Mouse (Mus musculus): ENCODE measurements around the gene Sgo1. TPM values are rescaled to one million over a fixed set of nuclear protein-coding genes. Genes with fewer than 3 reads are reported as not detected.
"Not testable (repeated sequence)": the region's sequence is repeated elsewhere in the genome, so short reads cannot be mapped to it uniquely, and the experiment has no call there.

The Sgo1 gene
- total RNA-seq (2021) = under 1 TPM; 0.31 TPM

DNA sequence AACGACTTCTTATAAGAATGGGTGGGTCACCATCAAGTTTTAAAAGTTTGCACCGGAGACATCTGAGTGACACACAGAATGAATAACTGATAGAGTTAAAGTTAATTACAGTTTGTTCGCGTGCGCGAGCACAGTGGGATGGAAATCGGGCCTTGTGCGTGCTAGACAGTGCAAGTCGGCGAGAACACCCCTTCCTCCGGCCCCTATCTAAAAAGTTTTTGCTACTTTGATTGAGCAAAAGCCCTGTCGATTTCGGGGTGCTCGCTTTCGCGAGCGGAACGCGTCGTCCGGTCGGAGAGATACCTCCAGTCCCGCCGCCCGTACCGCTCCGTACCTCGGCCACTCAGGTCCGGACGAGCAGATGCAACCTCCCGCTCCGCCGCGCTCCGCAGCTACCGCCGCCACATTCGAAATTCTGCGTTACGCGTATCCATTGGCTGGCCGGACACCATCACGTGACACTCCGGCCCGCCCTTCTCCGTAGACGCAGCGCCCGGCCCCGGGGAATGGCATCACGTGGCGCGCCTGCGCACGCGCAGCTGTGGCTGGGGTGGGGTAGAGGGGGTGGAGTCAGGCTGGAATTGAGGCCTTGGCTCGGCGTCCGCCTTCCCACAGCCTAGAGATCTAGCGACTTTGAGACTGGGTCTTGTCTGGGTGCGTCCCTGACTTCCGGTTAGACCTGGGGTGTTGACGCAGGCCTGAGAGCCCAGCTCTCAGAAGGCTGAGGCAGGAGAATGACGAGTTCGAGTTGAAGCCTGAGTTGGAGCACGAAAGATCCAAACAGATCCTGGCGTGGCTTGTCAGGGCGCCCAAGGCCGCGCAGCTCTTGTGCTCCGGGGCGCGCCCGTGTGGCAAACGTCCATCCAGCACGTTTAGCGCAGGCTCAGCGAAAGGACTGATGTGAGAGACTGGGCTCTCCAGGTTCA lies at the start of gene Sgo1:
Gene Sgo1, minus strand, starts transcription at position 457 of the 926 bp plus-strand sequence.
- intact Hi-C loops (cut with DNase I) = loop anchor here (2.0 to 5.0 kb wide), 2 partner anchors 120 to 212 kb away; partner anchors contain the start of gene Rab5a
- DNase-seq (ENCODE audit: low spot score) = peak; percentile 95

DNA sequence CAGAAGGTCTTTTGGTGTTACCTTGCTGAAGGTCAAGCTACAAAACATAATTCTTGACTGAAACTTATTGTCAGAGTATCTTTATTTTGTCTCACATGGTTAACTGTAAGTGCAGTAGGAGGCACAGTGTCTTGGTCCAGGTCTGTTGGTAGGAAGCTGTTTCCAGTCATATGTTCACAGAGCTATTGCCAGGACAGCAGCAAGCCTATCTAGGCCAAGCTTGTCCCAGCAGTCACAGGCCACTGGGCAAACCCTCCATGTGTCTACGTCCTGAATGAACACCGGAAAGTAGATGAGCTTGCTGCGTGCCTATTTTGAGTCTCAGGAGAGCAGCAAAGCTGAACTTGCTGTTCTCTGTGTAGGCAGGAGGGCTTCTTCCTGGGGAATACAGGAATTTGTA lies 29.8 kb upstream of the Sgo1 start:
- intact Hi-C loops (cut with DNase I); DNase-seq (ENCODE audit: low spot score): not testable (repeated sequence)

DNA sequence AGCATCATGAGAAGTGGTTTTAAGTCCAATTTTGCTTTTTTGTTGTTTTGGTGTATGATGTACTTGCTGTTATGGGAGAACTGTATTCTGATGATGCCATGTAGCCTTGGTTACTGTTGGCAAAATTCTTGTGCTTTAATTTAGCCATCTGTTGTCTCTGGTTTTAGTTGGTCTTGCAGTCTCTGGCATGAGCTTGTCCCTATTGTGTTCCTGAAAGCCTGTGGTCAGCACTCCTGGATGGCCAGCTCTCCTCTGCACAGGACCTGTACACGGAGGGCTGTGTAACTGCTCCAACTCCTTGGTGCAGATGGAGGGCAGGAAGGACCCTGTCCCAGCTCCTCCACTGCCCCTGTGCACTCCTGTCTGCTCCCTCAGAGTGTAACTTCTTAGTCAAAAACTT lies 29.3 kb upstream of the Sgo1 start:
- intact Hi-C loops (cut with DNase I) = no loop called here
- no peak for DNase-seq (ENCODE audit: low spot score)

DNA sequence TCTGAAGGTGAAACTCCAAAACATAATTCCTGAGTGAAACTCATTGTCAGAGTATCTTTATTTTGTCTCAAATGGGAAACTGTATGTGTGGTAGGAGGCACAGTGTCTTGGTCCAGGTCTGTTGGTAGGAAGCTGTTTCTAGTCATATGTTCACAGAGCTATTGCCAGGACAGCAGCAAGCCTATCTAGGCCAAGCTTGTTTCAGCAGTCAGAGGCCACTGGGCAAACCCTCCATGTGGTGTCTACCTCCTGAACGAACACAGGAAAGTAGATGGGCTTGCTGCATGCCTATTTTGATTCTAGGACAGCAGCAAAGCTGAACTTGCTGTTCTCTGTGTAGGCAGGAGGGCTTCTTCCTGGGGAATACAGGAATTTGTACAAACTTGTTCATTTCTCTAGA lies 26.0 kb upstream of the Sgo1 start:
- DNase-seq (ENCODE audit: low spot score); intact Hi-C loops (cut with DNase I): not testable (repeated sequence)

DNA sequence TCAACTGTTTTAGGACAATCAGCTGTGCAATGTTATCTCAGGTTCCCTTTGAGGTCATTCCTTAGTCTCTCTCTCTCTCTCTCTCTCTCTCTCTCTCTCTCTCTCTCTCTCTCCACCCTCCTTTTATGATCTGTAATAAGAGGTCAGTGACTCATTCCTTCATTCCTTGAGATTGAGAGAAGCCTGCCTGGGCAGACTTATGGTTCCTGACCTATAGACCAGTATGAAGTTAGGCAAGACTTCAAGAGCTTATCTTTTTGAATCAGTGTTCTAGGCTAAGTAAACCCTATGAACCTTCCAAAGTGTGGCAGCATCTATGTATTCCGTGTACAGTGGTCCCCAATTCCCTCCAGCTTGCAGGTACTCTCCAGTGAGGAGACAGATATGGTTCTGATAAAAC lies 25.3 kb upstream of the Sgo1 start:
- intact Hi-C loops (cut with DNase I) = no loop called here
- no peak for DNase-seq (ENCODE audit: low spot score)

DNA sequence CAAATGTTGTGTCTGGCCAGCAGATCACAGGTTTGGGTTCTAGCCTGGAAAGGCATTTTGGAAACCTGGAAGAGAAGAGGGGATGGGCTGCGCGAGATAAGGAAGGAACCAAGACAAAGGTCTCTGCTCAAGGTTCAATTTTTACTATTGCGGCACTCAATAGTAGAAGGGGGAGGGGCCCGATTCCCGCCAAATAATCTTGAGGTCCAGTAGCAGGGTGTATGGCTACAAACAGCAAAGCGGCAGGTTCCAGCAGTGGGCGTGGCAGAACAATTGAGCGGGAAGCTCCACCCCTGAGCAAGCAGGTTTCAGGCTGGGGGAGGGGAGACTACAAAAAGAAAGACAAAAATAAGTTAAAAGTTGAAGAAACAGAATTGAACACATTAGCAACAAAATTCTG lies 8.4 kb upstream of the Sgo1 start:
- DNase-seq (ENCODE audit: low spot score); intact Hi-C loops (cut with DNase I): not testable (repeated sequence)

DNA sequence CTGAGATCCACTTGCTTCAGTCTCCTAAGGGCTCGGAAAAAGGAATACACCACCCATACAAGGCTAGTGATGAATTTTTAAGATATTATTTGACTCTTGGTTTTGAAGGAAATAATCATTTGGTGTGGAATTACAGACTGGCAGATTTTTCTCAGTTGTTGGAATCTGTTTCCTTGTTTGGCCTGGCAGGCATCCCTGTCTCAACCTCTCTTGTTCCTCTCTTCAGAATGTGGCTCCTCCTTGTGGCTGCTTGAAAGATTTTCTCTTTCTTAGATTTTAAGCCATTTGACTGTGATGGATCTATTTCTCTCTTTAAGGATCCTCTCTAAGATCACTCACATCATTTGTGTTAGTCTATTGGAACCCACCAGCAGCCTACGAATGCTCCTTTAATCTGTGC lies 4.9 kb upstream of the Sgo1 start:
- intact Hi-C loops (cut with DNase I) = loop anchor here (5.0 kb wide), 1 partner anchor 182 kb away; no protein-coding TSS in a partner anchor

DNA sequence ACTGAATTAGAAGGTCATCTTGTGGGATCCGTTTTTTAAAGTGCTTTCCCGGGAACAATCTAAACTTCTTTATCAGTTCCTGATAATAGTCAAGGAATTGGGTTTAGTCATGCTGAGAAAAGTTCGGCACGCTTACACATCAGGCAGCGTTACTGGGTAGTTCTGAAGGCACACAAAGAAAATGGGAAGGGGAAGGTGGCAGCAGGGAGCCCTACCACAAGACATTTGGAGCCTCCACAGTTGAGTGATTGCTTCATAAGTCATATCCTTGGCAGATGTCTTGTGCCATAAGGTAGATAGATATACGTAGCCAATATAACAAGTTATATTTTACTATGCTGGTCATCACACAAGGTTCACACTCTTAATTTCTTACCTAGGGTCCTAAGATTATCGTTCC lies 813 bp upstream of the Sgo1 start:
- no peak for DNase-seq (ENCODE audit: low spot score)
- intact Hi-C loops (cut with DNase I) = loop anchor here (2.0 to 5.0 kb wide), 3 partner anchors 121 to 213 kb away; partner anchors contain the start of gene Rab5a

More for the DNA sequence above, 4.9 kb upstream of the Sgo1 start:
- no peak for DNase-seq (ENCODE audit: low spot score)

DNA sequence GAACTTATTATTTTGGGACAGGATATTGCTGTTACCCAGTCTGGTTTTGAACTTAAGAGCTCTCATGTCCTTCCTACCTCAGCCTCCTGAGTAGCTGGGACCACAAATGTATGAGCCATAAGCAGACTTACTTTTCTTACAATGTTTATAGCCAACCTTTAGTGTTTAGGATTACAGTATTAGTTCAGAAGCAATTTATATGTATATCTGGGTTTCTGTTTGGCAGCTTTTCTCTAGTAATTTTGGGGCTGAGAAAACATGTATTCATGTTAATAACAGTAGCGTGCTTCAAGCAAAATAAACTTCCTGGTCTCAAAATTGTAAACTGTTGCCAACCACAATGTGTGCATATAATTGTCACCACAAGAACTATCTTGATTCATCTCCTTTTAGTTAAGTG lies 812 bp downstream of the Sgo1 start:
- intact Hi-C loops (cut with DNase I) = loop anchor here (2.0 to 5.0 kb wide), 2 partner anchors 120 to 211 kb away; partner anchors contain the start of gene Rab5a
- no peak for DNase-seq (ENCODE audit: low spot score)

DNA sequence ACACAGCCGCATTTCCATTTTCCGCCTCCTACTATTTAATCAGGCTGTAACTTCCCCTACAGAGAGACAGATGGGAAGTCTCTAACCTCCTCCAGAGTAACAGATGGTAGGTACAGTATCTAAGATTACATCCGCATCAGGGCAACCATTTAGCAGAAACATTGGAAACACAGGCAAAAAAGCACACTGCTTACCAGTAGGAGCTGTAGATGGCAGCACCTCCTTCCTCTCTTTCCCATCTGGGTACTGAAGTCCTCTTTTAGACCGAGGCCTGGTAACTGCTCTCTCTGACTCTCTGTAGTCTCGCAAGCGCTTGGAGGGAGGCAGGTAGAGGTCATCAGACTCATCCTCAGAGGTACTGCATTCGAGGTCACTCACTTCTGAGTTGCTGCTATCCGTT lies 10.4 kb downstream of the Sgo1 start:
- DNase-seq (ENCODE audit: low spot score) = no peak

DNA sequence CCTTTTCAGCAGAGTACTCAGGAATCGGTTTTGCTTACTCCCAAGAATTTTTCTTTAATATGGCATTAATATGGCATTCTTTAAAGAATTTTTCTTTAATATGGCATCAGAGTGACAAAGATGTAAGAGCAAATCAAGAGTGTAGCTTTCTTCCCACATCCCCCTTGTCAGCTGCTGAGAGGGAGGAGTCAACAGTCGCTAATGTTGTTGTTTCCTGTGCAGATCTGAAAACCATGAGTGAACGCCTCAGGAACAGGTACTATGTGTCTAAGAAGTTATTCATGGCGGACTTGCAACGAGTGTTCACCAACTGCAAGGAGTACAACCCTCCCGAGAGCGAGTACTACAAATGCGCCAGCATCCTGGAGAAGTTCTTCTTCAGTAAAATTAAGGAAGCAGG lies 18.7 kb downstream of the Sgo1 start:
- intact Hi-C loops (cut with DNase I) = no loop called here
- DNase-seq (ENCODE audit: low spot score) = no peak

More for the DNA sequence above, 10.4 kb downstream of the Sgo1 start:
- intact Hi-C loops (cut with DNase I) = loop anchor here (5.0 kb wide), 1 partner anchor 154 kb away; no protein-coding TSS in a partner anchor

DNA sequence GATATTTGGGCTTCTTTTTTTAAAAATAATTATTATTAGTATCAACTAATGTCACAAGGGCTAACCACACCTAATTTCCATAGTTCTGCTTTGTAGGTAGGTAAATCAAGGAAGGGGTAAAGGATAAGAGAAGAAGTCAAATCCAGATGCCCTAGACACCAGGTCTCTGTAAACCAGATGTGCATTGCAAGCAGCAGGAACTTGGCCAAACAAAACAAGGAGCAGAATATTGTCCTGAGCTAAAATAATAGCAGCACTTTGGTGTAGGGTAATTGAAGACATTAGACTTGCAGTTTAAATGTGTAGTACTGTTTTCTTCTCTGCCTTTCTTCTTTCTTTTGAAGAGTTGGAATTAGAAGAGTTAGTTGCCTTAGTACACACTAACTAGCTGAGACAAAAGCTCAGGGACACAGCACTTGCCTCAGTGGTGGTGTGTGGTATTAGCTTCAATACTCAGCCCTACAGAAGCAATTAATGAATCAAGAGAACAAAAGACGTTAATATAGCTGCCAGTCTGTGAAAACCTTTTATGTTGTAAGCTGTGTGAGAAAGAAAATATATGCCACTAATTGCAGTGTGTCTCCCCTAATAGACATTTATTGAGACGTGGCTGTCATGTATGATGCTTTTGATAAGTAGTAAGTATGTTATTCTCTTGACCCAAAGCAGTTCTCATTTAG lies 24.3 kb downstream of the Sgo1 start:
- intact Hi-C loops (cut with DNase I) = no loop called here
- no peak for DNase-seq (ENCODE audit: low spot score)

DNA sequence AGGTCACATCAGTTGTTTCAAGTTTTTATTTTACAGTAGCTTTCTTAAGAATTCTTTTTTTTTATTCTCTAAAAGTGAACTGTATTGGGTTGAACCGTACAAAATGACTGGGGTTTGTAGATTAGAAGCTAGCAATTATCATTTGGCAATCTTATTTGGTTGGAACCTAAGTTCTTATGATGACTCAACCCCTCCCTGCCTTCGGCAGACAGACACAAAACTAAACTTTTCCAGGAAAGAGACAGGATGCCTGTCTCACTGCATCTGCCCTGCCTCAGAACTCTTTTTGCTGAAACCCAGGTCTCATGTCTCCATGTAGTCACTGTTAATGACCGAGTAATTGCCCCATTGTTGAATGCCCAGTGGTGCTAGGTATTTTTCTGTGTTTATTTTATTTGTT lies 24.9 kb downstream of the Sgo1 start:
- intact Hi-C loops (cut with DNase I) = no loop called here
- DNase-seq (ENCODE audit: low spot score) = no peak

DNA sequence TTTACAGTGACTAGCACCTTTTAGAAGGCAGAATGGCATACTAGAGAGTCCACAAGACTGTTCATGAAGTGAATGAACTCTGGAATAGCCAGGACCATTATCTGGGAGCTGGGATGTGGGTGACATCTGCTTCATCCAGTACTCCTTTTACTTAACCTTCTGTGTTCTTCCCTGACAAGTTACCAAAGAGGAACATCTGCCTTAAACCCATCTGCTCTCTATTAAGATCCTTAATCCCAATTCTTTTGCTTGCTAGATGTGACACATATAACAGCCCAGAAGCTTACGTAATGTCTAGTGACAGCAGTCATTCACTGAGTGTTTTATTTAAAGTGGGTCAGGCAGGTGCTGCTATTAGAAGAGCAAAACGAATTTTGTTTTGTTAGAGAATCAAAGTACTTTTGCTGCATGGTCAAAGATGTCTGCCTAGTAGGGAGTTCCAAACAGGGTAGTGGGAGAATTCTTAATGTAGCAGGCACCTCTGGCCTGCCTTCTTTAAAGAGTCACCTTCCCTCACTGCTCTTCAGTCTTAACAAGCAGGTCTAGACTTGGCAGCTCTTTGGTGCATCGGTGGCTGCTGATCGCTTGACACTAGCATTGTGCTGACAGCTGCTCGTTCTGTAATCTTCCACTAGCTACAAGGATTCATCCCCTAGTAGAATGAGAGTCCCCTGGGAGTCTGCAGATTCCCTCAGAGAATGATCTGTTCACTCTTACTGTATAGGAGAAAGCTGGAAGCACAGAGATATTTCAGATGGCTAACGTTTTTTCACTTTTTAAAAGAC lies 27.9 kb downstream of the Sgo1 start:
- intact Hi-C loops (cut with DNase I) = no loop called here

DNA sequence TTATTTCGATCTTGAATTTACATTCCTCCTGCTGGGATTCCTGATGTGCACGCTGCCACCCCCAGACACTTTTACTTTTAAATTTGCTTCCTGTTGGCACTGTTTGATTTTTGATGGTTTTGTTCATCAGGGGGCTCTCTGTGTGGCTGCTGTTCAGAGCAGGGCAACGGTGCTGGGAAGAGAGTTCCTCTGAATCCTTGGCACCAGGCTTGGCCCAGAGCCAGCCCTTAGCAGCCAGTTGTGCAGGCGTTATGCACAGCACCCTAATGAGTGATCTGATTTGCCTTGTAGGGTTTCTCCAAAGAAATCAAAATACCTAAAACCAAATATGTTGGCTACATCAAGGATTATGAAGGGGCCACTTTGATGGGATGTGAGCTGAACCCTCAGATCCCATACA lies 29.4 kb downstream of the Sgo1 start:
- intact Hi-C loops (cut with DNase I) = no loop called here
- DNase-seq (ENCODE audit: low spot score) = no peak

More for the DNA sequence above, 27.9 kb downstream of the Sgo1 start:
- no peak for DNase-seq (ENCODE audit: low spot score)

DNA sequence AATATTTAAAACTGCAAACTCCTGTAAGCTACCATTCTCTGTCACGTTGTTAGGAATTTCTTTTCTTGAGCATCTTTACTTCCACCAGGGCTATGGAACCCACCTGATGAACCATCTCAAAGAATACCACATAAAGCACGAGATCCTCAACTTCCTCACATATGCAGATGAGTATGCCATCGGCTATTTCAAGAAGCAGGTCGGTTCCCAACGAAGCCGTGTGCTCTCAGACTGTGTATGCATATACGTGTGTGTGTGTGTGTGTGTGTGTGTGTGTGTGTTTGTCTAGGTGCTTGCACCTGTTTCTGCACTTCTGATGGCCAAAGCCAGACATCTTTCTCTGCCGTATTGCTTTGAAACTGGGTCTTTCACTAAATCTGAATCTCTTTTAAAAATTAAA lies 29.9 kb downstream of the Sgo1 start:
- intact Hi-C loops (cut with DNase I) = no loop called here
- DNase-seq (ENCODE audit: low spot score) = no peak

DNA sequence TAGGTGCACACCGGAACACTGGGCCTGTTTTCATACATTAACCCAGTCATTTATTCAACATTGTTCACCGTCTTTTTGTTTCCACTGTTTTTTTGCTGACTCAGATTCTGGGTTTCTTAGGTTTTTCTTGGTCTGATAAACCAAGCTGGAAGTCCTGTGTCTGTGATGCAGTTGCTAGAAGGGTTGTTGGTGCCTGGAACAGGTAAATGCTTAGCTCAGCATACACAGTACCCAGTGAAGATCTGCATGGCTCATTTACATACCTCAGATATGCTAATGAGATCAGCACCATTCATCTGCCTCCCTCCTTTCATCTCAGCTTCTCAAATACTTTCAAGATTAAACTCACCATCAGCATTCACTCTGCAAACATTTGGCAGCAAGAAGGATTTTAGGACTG lies 30.5 kb downstream of the Sgo1 start:
- intact Hi-C loops (cut with DNase I) = no loop called here
- no peak for DNase-seq (ENCODE audit: low spot score)

DNA sequence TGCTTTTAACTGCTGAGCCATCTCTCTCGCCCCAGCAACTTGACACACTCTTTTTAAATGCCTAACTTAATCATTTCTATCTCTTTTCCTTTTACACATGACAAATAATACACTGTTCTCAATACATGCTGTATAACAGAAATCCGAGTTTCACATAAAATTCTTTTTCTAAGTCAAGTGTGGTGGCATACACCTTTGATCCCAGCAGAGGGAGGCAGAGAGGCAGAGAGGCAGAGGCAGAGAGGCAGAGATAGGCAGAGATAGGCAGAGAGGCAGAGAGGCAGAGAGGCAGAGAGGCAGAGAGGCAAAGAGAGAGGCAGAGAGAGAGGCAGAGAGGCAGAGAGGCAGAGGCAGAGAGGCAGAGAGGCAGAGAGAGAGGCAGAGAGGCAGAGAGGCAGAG lies 31.7 kb downstream of the Sgo1 start:
- intact Hi-C loops (cut with DNase I) = not testable (repeated sequence)

DNA sequence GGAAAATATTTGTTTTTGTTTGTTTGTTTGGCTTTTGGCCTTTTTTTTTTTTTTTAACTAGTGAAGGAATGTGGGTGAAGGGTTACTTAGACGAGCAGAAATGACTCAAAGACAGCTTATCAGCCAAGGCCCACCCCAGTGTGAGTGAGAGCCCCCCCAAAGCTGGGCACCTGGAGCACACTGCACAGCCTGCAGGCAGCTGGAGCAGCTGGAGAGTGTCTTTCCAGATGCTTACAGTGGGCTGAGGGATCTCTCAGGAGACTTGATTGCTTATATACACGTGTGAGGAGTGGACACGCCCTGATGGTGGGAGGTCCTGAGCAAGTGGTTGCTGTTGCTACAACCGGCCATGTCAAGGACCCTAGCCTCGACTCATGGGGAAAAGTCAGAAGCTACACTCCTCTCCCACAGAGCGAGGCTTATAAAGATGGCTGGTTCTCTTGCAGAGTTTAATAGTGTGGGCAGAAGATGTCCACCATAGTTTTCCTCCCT lies 32.7 kb downstream of the Sgo1 start:
- DNase-seq (ENCODE audit: low spot score) = no peak
- intact Hi-C loops (cut with DNase I) = no loop called here

More for the DNA sequence above, 31.7 kb downstream of the Sgo1 start:
- not testable (repeated sequence) for DNase-seq (ENCODE audit: low spot score)

DNA sequence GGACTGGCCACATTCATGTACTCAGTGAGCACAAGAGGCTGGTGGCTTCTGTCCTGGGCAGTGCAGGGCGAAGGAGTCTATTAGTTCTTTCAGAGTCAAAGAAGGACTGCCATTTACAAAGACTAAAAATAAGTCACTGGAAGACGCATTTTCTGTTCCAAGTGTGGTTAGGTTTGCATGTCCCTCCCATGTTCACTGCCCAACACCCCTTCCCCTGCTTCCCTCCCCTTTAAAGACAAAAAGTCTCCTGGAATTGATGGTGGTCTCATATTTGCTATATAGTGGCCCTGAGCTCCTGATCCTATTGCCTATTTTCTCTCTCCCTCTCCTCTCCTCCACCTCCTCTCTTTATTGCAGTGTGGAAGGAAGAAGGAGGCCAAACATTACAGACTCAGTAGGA lies 33.2 kb downstream of the Sgo1 start:
- intact Hi-C loops (cut with DNase I) = no loop called here
- no peak for DNase-seq (ENCODE audit: low spot score)

Measured in heart, postnatal 25 days (tissue).